Mouse (Mus musculus) forebrain, embryonic 11.5 days (tissue): ENCODE measurements at regions not wholly inside any gene's neighbourhood (a gene's known extent, or its start where the extent isn't known, plus 50 kb on each side); places are given as distances from the start of the nearest gene placed in this dataset.
A peak's percentile ranks its signal among the peaks of the same experiment; 100 is the strongest.

ENCODE experiments used
- ATAC-seq: fragments of 200-750 bp; cut with Nextera tagmentation; replicated peaks from 2 replicates; pipeline ENCODE4 v1.8.0; 2017; ENCODE audit warnings: moderate TSS enrichment; ENCODE audit not compliant: low FRiP score
- DNase-seq: peaks from one replicate; pipeline ENCODE4 v3.0.0-alpha.2; 2017; ENCODE audit warnings: low spot score
- H3K27ac ChIP-seq: fragments of 300-500 bp; sonication (generic); 2 replicates; pipeline ENCODE4 v1.5.1; 2014; ENCODE audit warnings: low read depth, low read length
- H3K27me3 ChIP-seq: fragments of 300-500 bp; sonication (generic); 2 replicates; pipeline ENCODE4 v1.6.1; 2014; ENCODE audit warnings: mild to moderate bottlenecking, low read length, mixed read lengths; ENCODE audit not compliant: control insufficient read depth, insufficient read depth
- H3K36me3 ChIP-seq: fragments of 300-500 bp; sonication (generic); 2 replicates; pipeline ENCODE4 v1.6.1; 2014; ENCODE audit warnings: mild to moderate bottlenecking, low read length, moderate library complexity, mixed read lengths; ENCODE audit not compliant: control insufficient read depth, insufficient read depth
- H3K4me1 ChIP-seq: fragments of 300-500 bp; sonication (generic); replicated peaks from 2 replicates; pipeline ENCODE4 v1.6.1; 2014; ENCODE audit warnings: low read length, mixed read lengths; ENCODE audit not compliant: control insufficient read depth, insufficient read depth
- H3K4me2 ChIP-seq: fragments of 300-500 bp; sonication (generic); 2 replicates; pipeline ENCODE4 v1.6.1; 2014; ENCODE audit warnings: low read depth, mild to moderate bottlenecking, low read length, moderate library complexity, mixed read lengths; ENCODE audit not compliant: severe bottlenecking
- H3K4me3 ChIP-seq: fragments of 300-500 bp; sonication (generic); 2 replicates; pipeline ENCODE4 v1.5.1; 2014; ENCODE audit warnings: low read depth, low read length
- H3K9ac ChIP-seq: fragments of 300-500 bp; sonication (generic); 2 replicates; pipeline ENCODE4 v1.6.1; 2014; ENCODE audit warnings: low read length
- H3K9me3 ChIP-seq: fragments of 300-500 bp; sonication (generic); 2 replicates; pipeline ENCODE4 v1.6.1; 2016; ENCODE audit warnings: low read length, mixed read lengths; ENCODE audit not compliant: control insufficient read depth
- WGBS: fragments of 180-500 bp; shearing (Covaris S2); extraction: QIAGEN DNeasy Blood & Tissue Kit; methylation state at CpG from one replicate; pipeline ENCODE4 v1.1.7; 2014; 5-methylcytosine and 5-hydroxymethylcytosine counted together

- no peak overlapping the region for H3K9ac ChIP-seq
- ATAC-seq (no peak), DNase-seq (no peak)
- H3K4me1 ChIP-seq = no peaks in the 10 kb centered on the region; the same call in 1 of the 2 replicates
- WGBS = 81% methylated on average over 4 of the region's 4 CpGs
- no peaks in the 10 kb centered on the region for H3K27me3 ChIP-seq
- H3K27ac ChIP-seq = no peak overlapping the region
- H3K4me3 ChIP-seq = no peak overlapping the region
- no peaks in the 10 kb centered on the region for H3K36me3 ChIP-seq
- no peaks in the 10 kb centered on the region for H3K9me3 ChIP-seq
- H3K4me2 ChIP-seq = no peak overlapping the region
These were observed 130.6 kb downstream of the Cand1 start for GRCm38 (mm10) chr10:119109207-119109606.

- Histone ChIP-seq H3K27ac (no peak overlapping the region), H3K36me3 (no peaks in the 10 kb centered on the region), H3K4me1 (no peaks in the 10 kb centered on the region; the same call in 1 of the 2 replicates), H3K9ac (no peak overlapping the region), H3K9me3 (no peaks in the 10 kb centered on the region), H3K27me3 (no peaks in the 10 kb centered on the region), H3K4me3 (no peak overlapping the region), H3K4me2 (no peak overlapping the region)
- DNase-seq = no peak
- 57% methylated on average over 6 of the region's 6 CpGs for WGBS
- ATAC-seq = no peak
These were observed 132.1 kb downstream of the Cand1 start for GRCm38 (mm10) chr10:119107728-119108127.

- no peaks in the 10 kb centered on the region for H3K36me3 ChIP-seq
- 93% methylated on average over 3 of the region's 3 CpGs for WGBS
These were observed 133.8 kb downstream of the Cand1 start for GRCm38 (mm10) chr10:119106105-119106504.

GRCm38 (mm10) chr10:119105279-119105881 is 134.5 kb downstream of the Cand1 start:
- WGBS = 77% methylated on average over 7 of the region's 7 CpGs
- H3K4me2 ChIP-seq = no peak overlapping the region
- H3K27ac ChIP-seq = no peak overlapping the region
- ATAC-seq (no peak), DNase-seq (no peak)
- H3K9me3 ChIP-seq = no peaks in the 10 kb centered on the region
- no peaks in the 10 kb centered on the region for H3K4me1 ChIP-seq
- no peak overlapping the region for H3K9ac ChIP-seq
- H3K36me3 ChIP-seq = no peaks in the 10 kb centered on the region
- no peak overlapping the region for H3K4me3 ChIP-seq
- H3K27me3 ChIP-seq = no peaks in the 10 kb centered on the region

More at GRCm38 (mm10) chr10:119106105-119106504, 133.8 kb downstream of the Cand1 start:
- Histone ChIP-seq H3K4me1 (no peaks in the 10 kb centered on the region; the same call in 1 of the 2 replicates), H3K27ac (no peak overlapping the region), H3K9ac (no peak overlapping the region), H3K9me3 (no peaks in the 10 kb centered on the region), H3K4me2 (no peak overlapping the region), H3K27me3 (no peaks in the 10 kb centered on the region), H3K4me3 (no peak overlapping the region)
- ATAC-seq = no peak
- DNase-seq = no peak

- Histone ChIP-seq H3K4me2 (no peak overlapping the region), H3K4me3 (no peak overlapping the region), H3K36me3 (no peaks in the 10 kb centered on the region), H3K4me1 (no peaks in the 10 kb centered on the region), H3K9ac (no peak overlapping the region), H3K27ac (no peak overlapping the region), H3K27me3 (no peaks in the 10 kb centered on the region), H3K9me3 (no peaks in the 10 kb centered on the region)
- ATAC-seq (peak; percentile 46; the same call in 1 of the 2 replicates), DNase-seq (no peak)
- WGBS = 27% methylated on average over 7 of the region's 7 CpGs
These were observed 139.3 kb downstream of the Cand1 start for GRCm38 (mm10) chr10:119100511-119100910.

- H3K36me3 ChIP-seq = no peaks in the 10 kb centered on the region
- 79% methylated on average over 10 of the region's 10 CpGs for WGBS
- DNase-seq (no peak), ATAC-seq (no peak)
- H3K4me3 ChIP-seq = no peak overlapping the region
- no peak overlapping the region for H3K9ac ChIP-seq
- H3K27me3 ChIP-seq = no peaks in the 10 kb centered on the region
- no peaks in the 10 kb centered on the region for H3K4me1 ChIP-seq
- H3K27ac ChIP-seq = no peak overlapping the region
- H3K9me3 ChIP-seq = no peaks in the 10 kb centered on the region
- no peak overlapping the region for H3K4me2 ChIP-seq
These were observed 140.6 kb downstream of the Cand1 start for GRCm38 (mm10) chr10:119099092-119099792.

GRCm38 (mm10) chr10:119094166-119094565 is 145.7 kb downstream of the Cand1 start:
- Histone ChIP-seq H3K4me1 (no peaks in the 10 kb centered on the region), H3K27me3 (no peaks in the 10 kb centered on the region), H3K36me3 (no peaks in the 10 kb centered on the region), H3K4me2 (no peak overlapping the region), H3K4me3 (no peak overlapping the region), H3K9me3 (no peaks in the 10 kb centered on the region), H3K9ac (no peak overlapping the region), H3K27ac (no peak overlapping the region)
- 95% methylated on average over 11 of the region's 11 CpGs for WGBS
- ATAC-seq (no peak), DNase-seq (no peak)

- H3K9ac ChIP-seq = no peak overlapping the region
- no peaks in the 10 kb centered on the region for H3K4me1 ChIP-seq
- no peaks in the 10 kb centered on the region for H3K36me3 ChIP-seq
- H3K27ac ChIP-seq = no peak overlapping the region
- DNase-seq = no peak
- WGBS = 95% methylated on average over 4 of the region's 4 CpGs
- no peak for ATAC-seq
- no peak overlapping the region for H3K4me3 ChIP-seq
- no peaks in the 10 kb centered on the region for H3K9me3 ChIP-seq
- no peaks in the 10 kb centered on the region for H3K27me3 ChIP-seq
- H3K4me2 ChIP-seq = no peak overlapping the region
These were observed 152.0 kb downstream of the Cand1 start for GRCm38 (mm10) chr10:119087886-119088285.
